Comparison of ENCODE assay signal across 8 mouse cellular contexts in the genomic region with DNA sequence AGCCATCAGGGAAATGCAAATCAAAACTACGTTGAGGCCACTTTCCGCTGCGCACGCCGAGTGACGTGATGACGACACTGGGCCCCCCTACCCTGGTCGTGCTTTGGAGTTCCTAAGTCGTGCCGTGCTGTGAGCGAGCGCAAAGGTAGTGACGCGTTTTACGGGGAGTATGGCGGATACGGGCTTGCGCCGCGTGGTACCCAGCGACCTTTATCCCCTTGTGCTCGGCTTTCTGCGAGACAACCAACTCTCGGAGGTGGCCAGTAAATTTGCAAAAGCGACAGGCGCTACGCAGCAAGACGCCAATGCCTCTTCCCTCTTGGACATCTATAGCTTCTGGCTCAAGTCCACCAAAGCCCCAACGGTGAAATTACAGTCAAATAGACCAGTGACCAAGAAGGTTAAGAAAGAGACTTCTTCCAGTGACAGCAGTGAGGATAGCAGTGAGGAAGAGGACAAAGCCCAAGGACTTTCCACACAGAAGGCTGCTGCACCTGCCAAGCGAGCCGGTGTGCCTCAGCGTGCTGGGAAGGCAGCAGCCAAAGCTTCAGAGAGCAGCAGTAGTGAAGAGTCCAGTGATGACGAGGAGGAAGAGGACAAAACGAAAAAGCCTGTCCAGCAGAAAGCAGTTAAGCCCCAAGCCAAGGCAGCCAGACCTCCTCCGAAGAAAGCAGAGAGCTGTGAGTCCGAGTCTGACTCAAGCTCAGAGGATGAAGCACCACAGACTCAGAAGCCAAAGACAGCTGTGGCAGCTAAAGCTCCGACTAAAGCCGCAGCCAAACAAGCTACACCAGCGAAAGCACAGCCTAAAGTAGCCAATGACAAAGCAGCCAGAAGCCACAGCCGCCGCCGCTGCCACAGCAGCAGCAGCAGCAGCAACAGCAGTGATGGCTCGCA.
A peak's percentile ranks its signal among the peaks of the same experiment; 100 is the strongest.
DNase-seq lines count a peak whose midpoint lies in the region; ATAC-seq and TF ChIP-seq lines count a peak whose summit lies in the region.

No protein-coding gene starts in this region.

- peak overlapping the region; percentile 42 for H3K4me3 ChIP-seq in embryonic facial prominence, embryonic 14.5 days (ENCODE audit: low read depth, low read length)
- H3K4me3 ChIP-seq in heart, postnatal 0 days (ENCODE audit: low read depth, low read length) = peak overlapping the region; percentile 43

- TF ChIP-seq CTCF in heart, postnatal 0 days (IDR thresholded peaks at IDR 0.05; ENCODE audit: low read depth) = no peak

- no peaks in the 10 kb centered on the region for H3K9me3 ChIP-seq in embryonic facial prominence, embryonic 14.5 days (ENCODE audit: control insufficient read depth, low read length)
- no peaks in the 10 kb centered on the region for H3K9me3 ChIP-seq in heart, postnatal 0 days (replicated peaks; ENCODE audit: control insufficient read depth, low read length)

- ATAC-seq in embryonic facial prominence, embryonic 14.5 days (ENCODE audit: low read depth) = peak; percentile 92
- ATAC-seq in heart, postnatal 0 days (ENCODE audit: insufficient read depth, low read depth) = no peak

- H3K27ac ChIP-seq in embryonic facial prominence, embryonic 14.5 days (replicated peaks; ENCODE audit: low read depth, low read length) = no peak overlapping the region; the same call in 1 of the 2 replicates
- H3K27ac ChIP-seq in heart, postnatal 0 days (ENCODE audit: low read depth) = no peak overlapping the region

- no peaks in the 10 kb centered on the region for H3K27me3 ChIP-seq in embryonic facial prominence, embryonic 14.5 days (replicated peaks; ENCODE audit: control insufficient read depth, insufficient read depth, low read length)
- H3K27me3 ChIP-seq in heart, postnatal 0 days (ENCODE audit: control insufficient read depth, insufficient read depth, low read length) = no peaks in the 10 kb centered on the region

- 29% methylated on average over 39 of the region's 43 CpGs for WGBS in embryonic facial prominence, embryonic 14.5 days
- 16% methylated on average over 43 of the region's 43 CpGs for WGBS in heart, postnatal 0 days

- H3K9ac ChIP-seq in embryonic facial prominence, embryonic 14.5 days (ENCODE audit: low read depth, low read length) = peak overlapping the region; percentile 51
- no peak overlapping the region for H3K9ac ChIP-seq in heart, postnatal 0 days (replicated peaks; ENCODE audit: low read depth, low read length)

- peak; percentile 60 for DNase-seq in ES-CJ7 (ENCODE audit: low read depth, low spot score)
- DNase-seq in adrenal gland, postnatal 25 days = peak; percentile 8
- DNase-seq in embryonic facial prominence, embryonic 14.5 days (ENCODE audit: low spot score) = peak; percentile 68
- no peak for DNase-seq in heart, postnatal 0 days (ENCODE audit: low spot score)
- peak; percentile 17 to 34 for DNase-seq in layer of hippocampus, postnatal 25 days (ENCODE audit: extremely low spot score in 1 of 2, low spot score in 1 of 2)
- peak; percentile 5 for DNase-seq in lung, postnatal 10 days
- peak; percentile 76 to 83 for DNase-seq in right cerebral cortex, postnatal 10 days (ENCODE audit: low spot score in 2 of 2)
- no peak for DNase-seq in spleen, postnatal 4 days (ENCODE audit: low spot score in 2 of 2)

- no peak for TF ChIP-seq EP300 in heart, postnatal 0 days (IDR thresholded peaks at IDR 0.05; ENCODE audit: low read depth)

- no peaks in the 10 kb centered on the region for H3K4me1 ChIP-seq in embryonic facial prominence, embryonic 14.5 days (ENCODE audit: control insufficient read depth, insufficient read depth, low read length)
- no peaks in the 10 kb centered on the region for H3K4me1 ChIP-seq in heart, postnatal 0 days (ENCODE audit: control insufficient read depth, insufficient read depth)

- no peaks in the 10 kb centered on the region for H3K36me3 ChIP-seq in embryonic facial prominence, embryonic 14.5 days (ENCODE audit: control insufficient read depth, insufficient read depth, low read length)
- H3K36me3 ChIP-seq in heart, postnatal 0 days (replicated peaks; ENCODE audit: control insufficient read depth, insufficient read depth, low read length) = no peaks in the 10 kb centered on the region

- peak overlapping the region; percentile 69 for H3K4me2 ChIP-seq in embryonic facial prominence, embryonic 14.5 days (ENCODE audit: low read depth, low read length)
- peak overlapping the region; percentile 64 for H3K4me2 ChIP-seq in heart, postnatal 0 days (ENCODE audit: low read depth, low read length)

Comparison
In these comparisons a context has a peak if more than half of its experiments do, and no peak if none do; other contexts are left out.
1. DNase-seq: peak in ES-CJ7 (single experiment), adrenal gland, postnatal 25 days (single experiment), embryonic facial prominence, embryonic 14.5 days (single experiment), layer of hippocampus, postnatal 25 days (2 of 2), lung, postnatal 10 days (single experiment) and right cerebral cortex, postnatal 10 days (2 of 2); none in heart, postnatal 0 days (single experiment) and spleen, postnatal 4 days (0 of 2).